Mouse (Mus musculus): ENCODE measurements at regions not wholly inside any gene's neighbourhood (a gene's known extent, or its start where the extent isn't known, plus 50 kb on each side); places are given as distances from the start of the nearest gene placed in this dataset.

DNA sequence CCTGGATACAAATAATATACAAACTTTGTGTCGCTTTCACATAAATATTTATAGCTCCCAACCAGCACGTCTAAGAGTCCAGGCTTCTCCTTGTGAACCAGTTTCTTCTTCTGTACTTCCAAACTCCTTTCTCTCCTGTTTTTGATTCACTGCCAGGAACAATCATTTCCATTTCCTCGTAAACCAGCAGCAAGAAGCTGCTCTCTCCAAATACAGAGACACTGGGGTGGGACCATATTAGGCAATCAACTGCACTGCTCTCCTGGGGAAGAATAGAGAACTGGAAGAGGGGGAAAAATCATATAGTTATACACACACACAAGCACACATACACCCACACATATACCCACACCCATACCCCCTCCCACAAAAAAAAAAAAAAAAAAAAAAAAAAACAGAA is 871.7 kb upstream of the A1bg start:
- ATAC-seq (ENCODE audit: low FRiP score, low read depth) (peak; percentile 30; the same call in 1 of the 2 replicates), DNase-seq (ENCODE audit: low spot score) (peak; percentile 50)
- Histone ChIP-seq H3K4me3 (replicated peaks; ENCODE audit: low read length) (no peak overlapping the region), H3K27ac (replicated peaks; ENCODE audit: low read depth, low read length) (no peak overlapping the region), H3K36me3 (ENCODE audit: control insufficient read depth, insufficient read depth, low read length) (no peaks in the 10 kb centered on the region), H3K4me2 (replicated peaks; ENCODE audit: low read depth, low read length, severe bottlenecking) (no peak overlapping the region), H3K4me1 (ENCODE audit: control insufficient read depth, insufficient read depth, low read length) (peaks cover 3% of the 10 kb centered on the region; the same call in 1 of the 2 replicates), H3K27me3 (ENCODE audit: control insufficient read depth, insufficient read depth, low read length) (no peaks in the 10 kb centered on the region), H3K9me3 (ENCODE audit: control insufficient read depth, low read length) (no peaks in the 10 kb centered on the region), H3K9ac (ENCODE audit: low read depth, low read length, severe bottlenecking) (no peak overlapping the region)
- no peak for TF ChIP-seq POLR2A (IDR thresholded peaks at IDR 0.05; ENCODE audit: borderline replicate concordance, extremely low read depth, insufficient read depth, insufficient read length)
- WGBS, result 24% methylated on average over 3 of the region's 3 CpGs

DNA sequence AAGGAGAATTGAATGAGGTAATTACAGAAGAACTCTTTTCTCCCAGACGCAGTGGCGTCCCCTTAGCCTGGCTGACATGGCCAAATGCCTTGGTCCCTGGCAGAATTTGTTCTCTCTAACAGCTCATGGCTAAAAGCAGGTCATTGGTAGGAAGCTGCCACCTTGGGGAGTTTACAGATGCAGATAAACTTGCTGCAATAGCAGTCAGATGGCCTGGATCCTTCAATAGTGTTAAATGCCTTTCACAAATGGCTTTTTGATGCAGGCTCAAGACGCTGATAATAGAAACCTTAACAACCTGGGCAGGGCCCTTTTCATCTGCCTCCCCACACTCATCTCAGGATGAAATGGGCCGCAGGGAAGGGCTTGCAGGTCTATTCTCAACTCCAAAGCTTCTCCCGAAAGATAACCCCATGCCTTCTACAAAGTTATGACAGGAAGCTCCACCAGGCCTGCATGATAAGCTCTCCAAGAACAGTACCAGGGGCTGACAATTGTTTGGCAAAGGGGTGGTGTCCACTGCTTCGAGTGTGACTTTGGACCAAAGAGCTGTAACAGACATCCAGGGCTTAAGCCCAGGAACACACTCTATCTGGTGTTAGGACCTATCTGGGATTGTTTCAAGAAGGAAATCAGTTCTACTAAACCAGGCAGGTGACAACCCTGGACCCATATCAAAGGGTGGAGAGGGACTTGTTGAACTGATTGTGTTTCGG is 867.2 kb upstream of the A1bg start:
- no peak for TF ChIP-seq POLR2A (IDR thresholded peaks at IDR 0.05; ENCODE audit: borderline replicate concordance, extremely low read depth, insufficient read depth, insufficient read length)
- H3K4me3 ChIP-seq (replicated peaks; ENCODE audit: low read length), result no peak overlapping the region
- H3K36me3 ChIP-seq (ENCODE audit: control insufficient read depth, insufficient read depth, low read length), result no peaks in the 10 kb centered on the region
- H3K4me2 ChIP-seq (replicated peaks; ENCODE audit: low read depth, low read length, severe bottlenecking), result no peak overlapping the region
- H3K9me3 ChIP-seq (ENCODE audit: control insufficient read depth, low read length), result no peaks in the 10 kb centered on the region
- H3K9ac ChIP-seq (ENCODE audit: low read depth, low read length, severe bottlenecking), result no peak overlapping the region
- WGBS, result 54% methylated on average over 7 of the region's 7 CpGs
- no peaks in the 10 kb centered on the region for H3K4me1 ChIP-seq (ENCODE audit: control insufficient read depth, insufficient read depth, low read length)
- DNase-seq (ENCODE audit: low spot score) (no peak), ATAC-seq (ENCODE audit: low FRiP score, low read depth) (no peak)
- H3K27ac ChIP-seq (replicated peaks; ENCODE audit: low read depth, low read length), result no peak overlapping the region
- H3K27me3 ChIP-seq (ENCODE audit: control insufficient read depth, insufficient read depth, low read length), result no peaks in the 10 kb centered on the region

- Histone ChIP-seq H3K4me1 (ENCODE audit: control insufficient read depth, insufficient read depth, low read length) (no peaks in the 10 kb centered on the region), H3K27ac (replicated peaks; ENCODE audit: low read depth, low read length) (no peak overlapping the region), H3K36me3 (ENCODE audit: control insufficient read depth, insufficient read depth, low read length) (no peaks in the 10 kb centered on the region), H3K4me3 (replicated peaks; ENCODE audit: low read length) (no peak overlapping the region), H3K9me3 (ENCODE audit: control insufficient read depth, low read length) (no peaks in the 10 kb centered on the region), H3K9ac (ENCODE audit: low read depth, low read length, severe bottlenecking) (no peak overlapping the region), H3K4me2 (replicated peaks; ENCODE audit: low read depth, low read length, severe bottlenecking) (no peak overlapping the region), H3K27me3 (ENCODE audit: control insufficient read depth, insufficient read depth, low read length) (no peaks in the 10 kb centered on the region)
- no peak for TF ChIP-seq POLR2A (IDR thresholded peaks at IDR 0.05; ENCODE audit: borderline replicate concordance, extremely low read depth, insufficient read depth, insufficient read length)
- WGBS, result 74% methylated on average over 1 of the region's 1 CpGs
- DNase-seq (ENCODE audit: low spot score) (no peak), ATAC-seq (ENCODE audit: low FRiP score, low read depth) (no peak)
Measured at GRCm38 (mm10) chr15:61787046-61787445, 864.2 kb upstream of the A1bg start.

GRCm38 (mm10) chr15:61781531-61781930 is 858.7 kb upstream of the A1bg start:
- no peak overlapping the region for H3K9ac ChIP-seq (ENCODE audit: low read depth, low read length, severe bottlenecking)
- TF ChIP-seq POLR2A (IDR thresholded peaks at IDR 0.05; ENCODE audit: borderline replicate concordance, extremely low read depth, insufficient read depth, insufficient read length), result no peak

GRCm38 (mm10) chr15:61772996-61773395 is 850.2 kb upstream of the A1bg start:
- Histone ChIP-seq H3K9me3 (ENCODE audit: control insufficient read depth, low read length) (no peaks in the 10 kb centered on the region), H3K4me2 (replicated peaks; ENCODE audit: low read depth, low read length, severe bottlenecking) (no peak overlapping the region), H3K4me1 (ENCODE audit: control insufficient read depth, insufficient read depth, low read length) (peaks cover 13% of the 10 kb centered on the region), H3K9ac (ENCODE audit: low read depth, low read length, severe bottlenecking) (no peak overlapping the region), H3K36me3 (ENCODE audit: control insufficient read depth, insufficient read depth, low read length) (no peaks in the 10 kb centered on the region), H3K4me3 (replicated peaks; ENCODE audit: low read length) (no peak overlapping the region), H3K27ac (replicated peaks; ENCODE audit: low read depth, low read length) (no peak overlapping the region), H3K27me3 (ENCODE audit: control insufficient read depth, insufficient read depth, low read length) (no peaks in the 10 kb centered on the region)
- 82% methylated on average over 4 of the region's 4 CpGs for WGBS
- no peak for TF ChIP-seq POLR2A (IDR thresholded peaks at IDR 0.05; ENCODE audit: borderline replicate concordance, extremely low read depth, insufficient read depth, insufficient read length)
- DNase-seq (ENCODE audit: low spot score) (no peak), ATAC-seq (ENCODE audit: low FRiP score, low read depth) (no peak)

More at GRCm38 (mm10) chr15:61781531-61781930, 858.7 kb upstream of the A1bg start:
- H3K4me3 ChIP-seq (replicated peaks; ENCODE audit: low read length), result no peak overlapping the region
- no peak overlapping the region for H3K4me2 ChIP-seq (replicated peaks; ENCODE audit: low read depth, low read length, severe bottlenecking)
- no peaks in the 10 kb centered on the region for H3K4me1 ChIP-seq (ENCODE audit: control insufficient read depth, insufficient read depth, low read length)
- H3K27me3 ChIP-seq (ENCODE audit: control insufficient read depth, insufficient read depth, low read length), result no peaks in the 10 kb centered on the region
- 85% methylated on average over 2 of the region's 2 CpGs for WGBS
- no peaks in the 10 kb centered on the region for H3K36me3 ChIP-seq (ENCODE audit: control insufficient read depth, insufficient read depth, low read length)
- no peaks in the 10 kb centered on the region for H3K9me3 ChIP-seq (ENCODE audit: control insufficient read depth, low read length)
- ATAC-seq (ENCODE audit: low FRiP score, low read depth), result no peak
- no peak overlapping the region for H3K27ac ChIP-seq (replicated peaks; ENCODE audit: low read depth, low read length)
- no peak for DNase-seq (ENCODE audit: low spot score)
